Mouse (Mus musculus) thymus, postnatal 0 days (tissue): Measurements from ENCODE around the gene Defb28. TPM values are rescaled to one million over a fixed set of nuclear protein-coding genes. Genes with fewer than 3 reads are reported as not detected.

ENCODE experiments used
- DNase-seq: peaks from one replicate; pipeline ENCODE4 v3.0.0-alpha.2; 2015; ENCODE audit warnings: low spot score
- polyA plus RNA-seq: library from polyadenylated mRNA; unstranded; fragments of >200 nt; fragmentation: Nextera tagmentation; extraction: Ambion mirVana; gene quantifications from 2 replicates; pipeline ENCODE4 v1.2.1, GENCODE M21; 2015

Defb28 gene
- polyA plus RNA-seq, 1 experiment from 2014 or later = not detected

- no peak for DNase-seq
Observed at GRCm38 (mm10) chr2:152556655-152557054, 38.6 kb downstream of the Defb28 start.

- DNase-seq = no peak
Observed at GRCm38 (mm10) chr2:152569038-152569437, 51.0 kb downstream of the Defb28 start, which contains the start of gene Gm17416. Gene Gm17416, plus strand, starts transcription at chr2:152569338.

GRCm38 (mm10) chr2:152569881-152570280 lies 51.8 kb downstream of the Defb28 start:
- DNase-seq = no peak

GRCm38 (mm10) chr2:152570313-152570712 lies 52.3 kb downstream of the Defb28 start:
- DNase-seq = no peak

Other genes with a start within 250 kb of the Defb28 start
- 28.5 and 31.1 TPM in 2 replicates for gene Tbc1d20, start 224.4 kb upstream of the Defb28 start, polyA plus RNA-seq
- 131 and 138 TPM in 2 replicates for gene Rbck1, start 185.6 kb upstream of the Defb28 start, polyA plus RNA-seq
- gene Trib3, start 174.2 kb upstream of the Defb28 start, polyA plus RNA-seq = 1.4 and 1.6 TPM in 2 replicates
- gene Nrsn2, start 141.6 kb upstream of the Defb28 start, polyA plus RNA-seq = not detected in 2 replicates
- gene Sox12, start 120.2 kb upstream of the Defb28 start, polyA plus RNA-seq = 0.91 and 1.2 TPM in 2 replicates
- gene Zcchc3, start 103.2 kb upstream of the Defb28 start, polyA plus RNA-seq = 7.2 and 7.4 TPM in 2 replicates
- gene 6820408C15Rik, start 102.7 kb upstream of the Defb28 start, polyA plus RNA-seq = 0.51 and 0.64 TPM in 2 replicates
- 0.23 and 0.28 TPM in 2 replicates for gene Defb23, start 53.6 kb upstream of the Defb28 start, polyA plus RNA-seq
- gene Defb20, start 41.2 kb upstream of the Defb28 start, polyA plus RNA-seq = not detected in 2 replicates
- not detected in 2 replicates for gene Defb22, start 28.1 kb upstream of the Defb28 start, polyA plus RNA-seq
- 0.24 TPM in 1 of 2 replicates, not detected in the other for gene Defb26, start 6.6 kb upstream of the Defb28 start, polyA plus RNA-seq
- gene Defb29, start 21.8 kb downstream of the Defb28 start, polyA plus RNA-seq = not detected in 2 replicates
- gene Gm17416, start 51.1 kb downstream of the Defb28 start, polyA plus RNA-seq = 3.0 TPM in 1 of 2 replicates, not detected in the other
- not detected in 2 replicates for gene Defb21, start 54.5 kb downstream of the Defb28 start, polyA plus RNA-seq
- gene Defb19, start 62.1 kb downstream of the Defb28 start, polyA plus RNA-seq = 1.3 and 2.2 TPM in 2 replicates
- gene Defb45, start 81.1 kb downstream of the Defb28 start, polyA plus RNA-seq = 0.53 TPM in 1 of 2 replicates, not detected in the other
- gene Defb36, start 86.1 kb downstream of the Defb28 start, polyA plus RNA-seq = not detected in 2 replicates
- 1.6 and 2.1 TPM in 2 replicates for gene Defb25, start 104.8 kb downstream of the Defb28 start, polyA plus RNA-seq
- gene Rem1, start 108.7 kb downstream of the Defb28 start, polyA plus RNA-seq = 2.2 and 3.2 TPM in 2 replicates
- 196 and 200 TPM in 2 replicates for gene H13, start 151.2 kb downstream of the Defb28 start, polyA plus RNA-seq
- gene Mcts2, start 168.8 kb downstream of the Defb28 start, polyA plus RNA-seq = 15.6 and 17.2 TPM in 2 replicates
- 22.9 and 23.9 TPM in 2 replicates for gene Id1, start 218.0 kb downstream of the Defb28 start, polyA plus RNA-seq
- 5.6 and 6.5 TPM in 2 replicates for gene Cox4i2, start 235.9 kb downstream of the Defb28 start, polyA plus RNA-seq